Mouse (Mus musculus): ENCODE measurements around the gene Prc1. TPM values are rescaled to one million over a fixed set of nuclear protein-coding genes. Genes with fewer than 3 reads are reported as not detected.

The Prc1 gene
- polyA plus RNA-seq, 1 experiment from 2014 or later = 180 TPM

GRCm38 (mm10) chr7:80365759-80366158, 71.5 kb downstream of the Prc1 start:
- Histone ChIP-seq H3K4me1 (peaks cover 12% of the 10 kb centered on the region), H3K4me3 (no peak overlapping the region), H3K9me3 (no peaks in the 10 kb centered on the region), H3K27ac (replicated peaks) (no peak overlapping the region), H3K27me3 (no peaks in the 10 kb centered on the region), H3K4me2 (replicated peaks) (no peak overlapping the region), H3K9ac (replicated peaks) (no peak overlapping the region), H3K36me3 (peaks cover 79% of the 10 kb centered on the region)
- WGBS = 98% methylated on average over 2 of the region's 2 CpGs
- no peak for ATAC-seq (ENCODE audit: low FRiP score, low read depth)

Other genes with a start within 250 kb of the Prc1 start
- gene Idh2, start 179.1 kb upstream of the Prc1 start, polyA plus RNA-seq (2016; fragmentation: Nextera tagmentation; extraction: Ambion mirVana) = 331 and 347 TPM in 2 replicates
- 17.7 and 20.9 TPM in 2 replicates for gene Sema4b, start 107.6 kb upstream of the Prc1 start, polyA plus RNA-seq (2016; fragmentation: Nextera tagmentation; extraction: Ambion mirVana)
- 41.3 and 42.3 TPM in 2 replicates for gene Cib1, start 61.6 kb upstream of the Prc1 start, polyA plus RNA-seq (2016; fragmentation: Nextera tagmentation; extraction: Ambion mirVana)
- gene Gdpgp1, start 61.6 kb upstream of the Prc1 start, polyA plus RNA-seq (2016; fragmentation: Nextera tagmentation; extraction: Ambion mirVana) = 4.0 and 4.6 TPM in 2 replicates
- 1.9 and 2.4 TPM in 2 replicates for gene Ttll13, start 48.1 kb upstream of the Prc1 start, polyA plus RNA-seq (2016; fragmentation: Nextera tagmentation; extraction: Ambion mirVana)
- gene Ngrn, start 33.2 kb upstream of the Prc1 start, polyA plus RNA-seq (2016; fragmentation: Nextera tagmentation; extraction: Ambion mirVana) = 56.7 and 57.5 TPM in 2 replicates
- gene Vps33b, start 24.8 kb upstream of the Prc1 start, polyA plus RNA-seq (2016; fragmentation: Nextera tagmentation; extraction: Ambion mirVana) = 18.5 and 21.4 TPM in 2 replicates
- gene Rccd1, start 30.0 kb downstream of the Prc1 start, polyA plus RNA-seq (2016; fragmentation: Nextera tagmentation; extraction: Ambion mirVana) = 14.2 and 16.2 TPM in 2 replicates
- 51.4 and 54.9 TPM in 2 replicates for gene Unc45a, start 46.6 kb downstream of the Prc1 start, polyA plus RNA-seq (2016; fragmentation: Nextera tagmentation; extraction: Ambion mirVana)
- 24.3 and 24.8 TPM in 2 replicates for gene Hddc3, start 48.7 kb downstream of the Prc1 start, polyA plus RNA-seq (2016; fragmentation: Nextera tagmentation; extraction: Ambion mirVana)
- gene Man2a2, start 76.9 kb downstream of the Prc1 start, polyA plus RNA-seq (2016; fragmentation: Nextera tagmentation; extraction: Ambion mirVana) = 23.1 and 26.0 TPM in 2 replicates
- gene Fes, start 93.5 kb downstream of the Prc1 start, polyA plus RNA-seq (2016; fragmentation: Nextera tagmentation; extraction: Ambion mirVana) = 7.1 and 11.3 TPM in 2 replicates
- 4.0 and 5.6 TPM in 2 replicates for gene Furin, start 111.0 kb downstream of the Prc1 start, polyA plus RNA-seq (2016; fragmentation: Nextera tagmentation; extraction: Ambion mirVana)
- 35.3 and 36.4 TPM in 2 replicates for gene Blm, start 240.7 kb downstream of the Prc1 start, polyA plus RNA-seq (2016; fragmentation: Nextera tagmentation; extraction: Ambion mirVana)

All from midbrain, embryonic 12.5 days (tissue).